Mouse (Mus musculus) thymus, postnatal 0 days (tissue): ENCODE measurements around the gene Cblc. TPM values are rescaled to one million over a fixed set of nuclear protein-coding genes. Genes with fewer than 3 reads are reported as not detected.
"Not testable (repeated sequence)": the region's sequence is repeated elsewhere in the genome, so short reads cannot be mapped to it uniquely, and the experiment has no call there.

Experiments
- DNase-seq: peaks from one replicate; pipeline ENCODE4 v3.0.0-alpha.2; 2015; ENCODE audit warnings: low spot score
- polyA plus RNA-seq: library from polyadenylated mRNA; unstranded; fragments of >200 nt; fragmentation: Nextera tagmentation; extraction: Ambion mirVana; gene quantifications from 2 replicates; pipeline ENCODE4 v1.2.1, GENCODE M21; 2015

Cblc gene
- polyA plus RNA-seq, 1 experiment from 2014 or later, result 4.2 TPM

GRCm38 (mm10) chr7:19818875-19819274 lies 22.3 kb upstream of the Cblc start:
- no peak for DNase-seq

- no peak for DNase-seq
Measured at GRCm38 (mm10) chr7:19818440-19818839, 21.8 kb upstream of the Cblc start.

GRCm38 (mm10) chr7:19817382-19818105 lies 20.9 kb upstream of the Cblc start:
- DNase-seq, result peak; percentile 83

- DNase-seq, result peak; percentile 54
Measured at GRCm38 (mm10) chr7:19816224-19816771, 19.7 kb upstream of the Cblc start.

GRCm38 (mm10) chr7:19815296-19816223 lies 19.0 kb upstream of the Cblc start:
- DNase-seq, result no peak

- no peak for DNase-seq
Measured at GRCm38 (mm10) chr7:19813579-19814122, 17.0 kb upstream of the Cblc start.

GRCm38 (mm10) chr7:19813161-19813560 lies 16.6 kb upstream of the Cblc start:
- DNase-seq, result no peak

- DNase-seq, result no peak
Measured at GRCm38 (mm10) chr7:19811114-19811513, 14.5 kb upstream of the Cblc start.

GRCm38 (mm10) chr7:19809369-19809768 lies 12.8 kb upstream of the Cblc start:
- DNase-seq, result no peak

GRCm38 (mm10) chr7:19806356-19806969 lies 9.9 kb upstream of the Cblc start:
- no peak for DNase-seq

GRCm38 (mm10) chr7:19802995-19803394 lies 6.4 kb upstream of the Cblc start:
- DNase-seq, result peak; percentile 71

GRCm38 (mm10) chr7:19800764-19801163 lies 4.2 kb upstream of the Cblc start:
- peak; percentile 43 for DNase-seq

- DNase-seq, result no peak
Measured at GRCm38 (mm10) chr7:19796254-19796653, 355 bp downstream of the Cblc start.

- no peak for DNase-seq
Measured at GRCm38 (mm10) chr7:19795236-19795635, 1.4 kb downstream of the Cblc start.

- DNase-seq, result no peak
Measured at GRCm38 (mm10) chr7:19792701-19793630, 3.6 kb downstream of the Cblc start.

- DNase-seq, result not testable (repeated sequence)
Measured at GRCm38 (mm10) chr7:19791504-19791903, 5.1 kb downstream of the Cblc start.

- DNase-seq, result peak; percentile 93
Measured at GRCm38 (mm10) chr7:19789904-19790347, 6.7 kb downstream of the Cblc start.

- peak; percentile 29 for DNase-seq
Measured at GRCm38 (mm10) chr7:19785874-19786458, 10.6 kb downstream of the Cblc start.

- DNase-seq, result peak; percentile 44
Measured at GRCm38 (mm10) chr7:19784764-19785535, 11.7 kb downstream of the Cblc start.
